Mouse (Mus musculus) G1E (cell line): ENCODE data around the gene Nckap5.

ENCODE experiments used
- CTCF ChIP-seq: IDR thresholded peaks from 2 replicates; pipeline ENCODE4 v1.5.1; 2012; ENCODE audit warnings: low read depth, low read length, inconsistent platforms, mixed read lengths
- GATA1 ChIP-seq: IDR thresholded peaks from 2 replicates; pipeline ENCODE4 v1.6.1; 2012; ENCODE audit warnings: borderline replicate concordance, low read length, inconsistent platforms, mixed read lengths
- GATA2 ChIP-seq: IDR thresholded peaks from 2 replicates; pipeline ENCODE4 v1.6.1; 2012; ENCODE audit warnings: low read depth, low read length, inconsistent platforms, borderline replicate concordance
- POLR2AphosphoS5 ChIP-seq: IDR thresholded peaks from 2 replicates; pipeline ENCODE4 v1.6.1; 2012; ENCODE audit warnings: low read depth, low read length, inconsistent platforms; ENCODE audit not compliant: insufficient replicate concordance
- TAL1 ChIP-seq: conservative IDR thresholded peaks from 2 replicates; pipeline ENCODE4 v1.6.1; 2012; ENCODE audit warnings: low read depth, low read length, inconsistent platforms, mixed read lengths

DNA sequence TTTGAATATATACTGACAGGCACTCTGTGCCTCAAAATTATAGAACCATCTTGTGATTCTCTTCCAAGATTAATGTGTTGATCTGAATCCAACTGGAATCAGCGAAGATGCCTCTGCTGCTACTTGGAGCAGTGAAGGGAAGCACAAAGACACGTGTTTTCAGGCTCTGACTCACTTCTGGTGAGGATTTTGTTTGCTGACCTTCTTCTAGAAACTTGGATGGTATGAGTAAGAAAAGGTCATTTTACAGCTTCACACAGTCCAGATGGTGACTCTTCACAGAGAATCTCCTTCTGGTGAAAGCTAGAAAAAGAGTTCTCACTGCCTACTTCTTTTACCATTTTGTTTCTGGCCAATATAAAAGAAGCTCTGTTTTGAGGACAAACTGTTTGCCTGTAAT, 498.6 kb downstream of the Nckap5 start:
- TF ChIP-seq CTCF (no peak), POLR2AphosphoS5 (no peak), GATA1 (no peak), GATA2 (no peak), TAL1 (no peak)
